Comparison of ENCODE assay signal across 8 mouse cellular contexts in genomic region chr4:106707957-106708356, GRCm38 (mm10). TPM values are rescaled to one million over a fixed set of nuclear protein-coding genes. Genes with fewer than 3 reads are reported as not detected.
DNase-seq lines count a peak whose midpoint lies in the region; ATAC-seq and TF ChIP-seq lines count a peak whose summit lies in the region.

No protein-coding gene starts in this region.

- H3K4me1 ChIP-seq in heart, embryonic 15.5 days (replicated peaks): no peaks in the 10 kb centered on the region; the same call in 1 of the 2 replicates
- H3K4me1 ChIP-seq in CH12.LX (ENCODE audit: control insufficient read depth in 1 of 2, insufficient read depth in 2 of 2): no peaks in the 10 kb centered on the region
- 0 out of 2 replicates have a peak, but pooled peaks cover 9% of the 10 kb centered on the region for H3K4me1 ChIP-seq in embryonic facial prominence, embryonic 15.5 days
- H3K4me1 ChIP-seq in liver, embryonic 15.5 days (replicated peaks): no peaks in the 10 kb centered on the region; the same call in 1 of the 2 replicates

- H3K4me3 ChIP-seq in heart, embryonic 15.5 days: no peak overlapping the region
- H3K4me3 ChIP-seq in CH12.LX (replicated peaks in 1 of 3; ENCODE audit: low read depth in 2 of 3, low read length in 2 of 3, poor library complexity in 1 of 3): no peak overlapping the region
- no peak overlapping the region for H3K4me3 ChIP-seq in embryonic facial prominence, embryonic 15.5 days (replicated peaks)
- H3K4me3 ChIP-seq in liver, embryonic 15.5 days (replicated peaks): no peak overlapping the region

- TF ChIP-seq RAD21 in CH12.LX (IDR thresholded peaks at IDR 0.05; ENCODE audit: low read depth, low read length): no peak

- peak overlapping the region; percentile 54 for H3K4me2 ChIP-seq in heart, embryonic 15.5 days
- 0 out of 2 replicates have a peak overlapping the region, but pooled peaks have one; percentile 54 for H3K4me2 ChIP-seq in CH12.LX (ENCODE audit: insufficient read depth, low read depth, poor library complexity, severe bottlenecking)
- peak overlapping the region; percentile 38; the same call in 1 of the 2 replicates for H3K4me2 ChIP-seq in embryonic facial prominence, embryonic 15.5 days (replicated peaks)
- no peak overlapping the region for H3K4me2 ChIP-seq in liver, embryonic 15.5 days

- no peak for TF ChIP-seq CTCF in CH12.LX (conservative IDR thresholded peaks at IDR 0.05 in 1 of 2, IDR thresholded peaks at IDR 0.05 in 1 of 2; ENCODE audit: low read depth in 2 of 2, low read length in 2 of 2)

- intact Hi-C loops in heart, postnatal 25 days (cut with DNase I): loop anchor here (1.0 to 10.0 kb wide), 3 partner anchors 77 to 233 kb away; no protein-coding TSS in a partner anchor

- no peak for TF ChIP-seq POLR2A in CH12.LX (IDR thresholded peaks at IDR 0.05; ENCODE audit: low read depth, low read length)

- H3K36me3 ChIP-seq in heart, embryonic 15.5 days: no peaks in the 10 kb centered on the region
- H3K36me3 ChIP-seq in CH12.LX (replicated peaks in 1 of 2; ENCODE audit: control insufficient read depth in 1 of 2, insufficient read depth in 1 of 2, low read length in 1 of 2): no peaks in the 10 kb centered on the region
- no peaks in the 10 kb centered on the region for H3K36me3 ChIP-seq in embryonic facial prominence, embryonic 15.5 days
- H3K36me3 ChIP-seq in liver, embryonic 15.5 days (replicated peaks): no peaks in the 10 kb centered on the region

- DNase-seq in heart, postnatal 25 days (ENCODE audit: low spot score): no peak
- DNase-seq in CH12.LX (ENCODE audit: extremely low read depth): no peak
- no peak for DNase-seq in spleen, postnatal 14 days (ENCODE audit: low spot score in 2 of 2)
- no peak for DNase-seq in B cell, adult 2 months
- DNase-seq in thymus, postnatal 25 days: no peak

- no peak overlapping the region for H3K9ac ChIP-seq in heart, embryonic 15.5 days
- no peak overlapping the region for H3K9ac ChIP-seq in CH12.LX (ENCODE audit: insufficient read depth, low read depth)
- no peak overlapping the region for H3K9ac ChIP-seq in embryonic facial prominence, embryonic 15.5 days
- H3K9ac ChIP-seq in liver, embryonic 15.5 days: no peak overlapping the region

- no peaks in the 10 kb centered on the region for H3K79me2 ChIP-seq in CH12.LX (replicated peaks; ENCODE audit: control insufficient read depth, extremely low read depth, insufficient read depth, poor library complexity, severe bottlenecking)

- ATAC-seq in heart, embryonic 15.5 days (replicated peaks; ENCODE audit: insufficient number of reproducible peaks, insufficient read depth, low FRiP score, low read depth): no peak
- no peak for ATAC-seq in embryonic facial prominence, embryonic 15.5 days (ENCODE audit: insufficient number of reproducible peaks, low FRiP score, low TSS enrichment, low read depth)
- 0 out of 2 replicates have a peak, but pooled peaks have one; percentile 14 for ATAC-seq in liver, embryonic 15.5 days (ENCODE audit: insufficient read depth)

- H3K27ac ChIP-seq in heart, embryonic 15.5 days: no peak overlapping the region
- no peak overlapping the region for H3K27ac ChIP-seq in CH12.LX (ENCODE audit: insufficient read depth, low read depth)
- no peak overlapping the region for H3K27ac ChIP-seq in embryonic facial prominence, embryonic 15.5 days (replicated peaks)
- no peak overlapping the region for H3K27ac ChIP-seq in liver, embryonic 15.5 days (replicated peaks)

- H3K27me3 ChIP-seq in heart, embryonic 15.5 days: peaks cover 11% of the 10 kb centered on the region
- H3K27me3 ChIP-seq in CH12.LX (replicated peaks): peaks cover 74% of the 10 kb centered on the region
- no peaks in the 10 kb centered on the region for H3K27me3 ChIP-seq in embryonic facial prominence, embryonic 15.5 days
- H3K27me3 ChIP-seq in liver, embryonic 15.5 days: peaks cover 24% of the 10 kb centered on the region

- no peak for TF ChIP-seq EP300 in CH12.LX (IDR thresholded peaks at IDR 0.05; ENCODE audit: low read length)

- no peaks in the 10 kb centered on the region for H3K9me3 ChIP-seq in heart, embryonic 15.5 days (replicated peaks)
- H3K9me3 ChIP-seq in CH12.LX (replicated peaks; ENCODE audit: low read length): no peaks in the 10 kb centered on the region
- no peaks in the 10 kb centered on the region for H3K9me3 ChIP-seq in embryonic facial prominence, embryonic 15.5 days (replicated peaks)
- no peaks in the 10 kb centered on the region for H3K9me3 ChIP-seq in liver, embryonic 15.5 days (replicated peaks)

- in situ Hi-C loops in CH12.LX (cut with MboI; ENCODE audit: low pct_ligation_motif_present, low pct_unique_long_range_greater_than_20kb, low sequenced_read_pairs): loop anchor here (5.0 kb wide), 1 partner anchor 81 kb away; no protein-coding TSS in a partner anchor

- WGBS in heart, embryonic 15.5 days: 35% methylated on average over 5 of the region's 5 CpGs
- 38% methylated on average over 5 of the region's 5 CpGs for WGBS in embryonic facial prominence, embryonic 15.5 days
- WGBS in liver, embryonic 15.5 days (ENCODE audit: insufficient replicate concordance): 20% methylated on average over 5 of the region's 5 CpGs

- dilution Hi-C loops in CH12.LX (cut with MboI; ENCODE audit: extremely low pct_ligation_motif_present, extremely low pct_unique_long_range_greater_than_20kb, low sequenced_read_pairs): no loop called here

TF ChIP-seq in CH12.LX, 34 proteins besides CTCF, POLR2A, EP300 and RAD21:
- TF ChIP-seq ZNF384 (IDR thresholded peaks at IDR 0.05; ENCODE audit: low read depth, low read length) (no peak), E2F4 (IDR thresholded peaks at IDR 0.05; ENCODE audit: insufficient replicate concordance, low read depth, low read length) (no peak), MYC (IDR thresholded peaks at IDR 0.05; ENCODE audit: low read depth, low read length) (no peak), IRF4 (IDR thresholded peaks at IDR 0.05; ENCODE audit: low read depth, low read length) (no peak), CHD2 (IDR thresholded peaks at IDR 0.05; ENCODE audit: low read length) (no peak)

RNA-seq across cellular contexts. Expression of gene Mroh7, which starts 22.8 kb away (rescaled TPM):
- polyA plus RNA-seq in heart, embryonic 15.5 days (2015; fragmentation: Nextera tagmentation; extraction: Ambion mirVana): 0.68 and 0.87 TPM in 2 replicates
- under 1 TPM; 0.08 to 0.22 TPM for total RNA-seq in heart, postnatal 25 days (2021)
- total RNA-seq in CH12.LX (2012; rRNA removed): 0.04 TPM in 1 of 2 replicates, not detected in the other
- total RNA-seq in CH12.LX (2014; rRNA removed): not detected in 2 replicates
- polyA plus RNA-seq in CH12.LX (2012; ENCODE audit: insufficient read length, low read depth): not detected in 2 replicates
- polyA plus RNA-seq in embryonic facial prominence, embryonic 15.5 days (2015; fragmentation: Nextera tagmentation; extraction: Ambion mirVana): 0.39 and 0.57 TPM in 2 replicates
- polyA plus RNA-seq in liver, embryonic 15.5 days (2015; fragmentation: Nextera tagmentation; extraction: Ambion mirVana): 0.12 and 0.13 TPM in 2 replicates

RNA-seq across cellular contexts. Expression of gene Fam151a, which starts 25.7 kb away (rescaled TPM):
- polyA plus RNA-seq in heart, embryonic 15.5 days (2015; fragmentation: Nextera tagmentation; extraction: Ambion mirVana): 0.31 and 0.36 TPM in 2 replicates
- total RNA-seq in heart, postnatal 25 days (2021): under 1 TPM; 0.39 to 0.64 TPM
- total RNA-seq in CH12.LX (2012; rRNA removed) (0.34 and 0.38 TPM in 2 replicates), CH12.LX (2014; rRNA removed) (0.11 TPM in 1 of 2 replicates, not detected in the other)
- 0.24 TPM in 1 of 2 replicates, not detected in the other for polyA plus RNA-seq in CH12.LX (2012; ENCODE audit: insufficient read length, low read depth)
- 0.14 and 0.33 TPM in 2 replicates for polyA plus RNA-seq in embryonic facial prominence, embryonic 15.5 days (2015; fragmentation: Nextera tagmentation; extraction: Ambion mirVana)
- not detected in 2 replicates for polyA plus RNA-seq in liver, embryonic 15.5 days (2015; fragmentation: Nextera tagmentation; extraction: Ambion mirVana)

RNA-seq across cellular contexts. Expression of gene Ttc4, which starts 29.2 kb away (rescaled TPM):
- polyA plus RNA-seq in heart, embryonic 15.5 days (2015; fragmentation: Nextera tagmentation; extraction: Ambion mirVana): 46.8 and 64.6 TPM in 2 replicates
- 10 to 100 TPM; 17.0 to 17.3 TPM for total RNA-seq in heart, postnatal 25 days (2021)
- total RNA-seq in CH12.LX (2012; rRNA removed): 47.8 and 51.3 TPM in 2 replicates
- total RNA-seq in CH12.LX (2014; rRNA removed): 61.8 and 66.3 TPM in 2 replicates
- 50.2 and 50.9 TPM in 2 replicates for polyA plus RNA-seq in CH12.LX (2012; ENCODE audit: insufficient read length, low read depth)
- polyA plus RNA-seq in embryonic facial prominence, embryonic 15.5 days (2015; fragmentation: Nextera tagmentation; extraction: Ambion mirVana): 97.5 and 102 TPM in 2 replicates
- 31.1 and 41.9 TPM in 2 replicates for polyA plus RNA-seq in liver, embryonic 15.5 days (2015; fragmentation: Nextera tagmentation; extraction: Ambion mirVana)

RNA-seq across cellular contexts. Expression of gene Pars2, which starts 57.1 kb away (rescaled TPM):
- 10.6 and 10.8 TPM in 2 replicates for polyA plus RNA-seq in heart, embryonic 15.5 days (2015; fragmentation: Nextera tagmentation; extraction: Ambion mirVana)
- total RNA-seq in heart, postnatal 25 days (2021): 1 to 10 TPM; 4.2 to 5.6 TPM
- total RNA-seq in CH12.LX (2012; rRNA removed) (14.9 and 17.1 TPM in 2 replicates), CH12.LX (2014; rRNA removed) (11.1 and 13.0 TPM in 2 replicates)
- 9.3 and 11.1 TPM in 2 replicates for polyA plus RNA-seq in CH12.LX (2012; ENCODE audit: insufficient read length, low read depth)
- 13.2 and 14.3 TPM in 2 replicates for polyA plus RNA-seq in embryonic facial prominence, embryonic 15.5 days (2015; fragmentation: Nextera tagmentation; extraction: Ambion mirVana)
- 4.8 and 5.2 TPM in 2 replicates for polyA plus RNA-seq in liver, embryonic 15.5 days (2015; fragmentation: Nextera tagmentation; extraction: Ambion mirVana)
